Mouse (Mus musculus): Measurements from ENCODE around the gene Hspb9. TPM values are rescaled to one million over a fixed set of nuclear protein-coding genes. Genes with fewer than 3 reads are reported as not detected.

The Hspb9 gene
- total RNA-seq, 2 experiments from 2014 or later = not detected

DNA sequence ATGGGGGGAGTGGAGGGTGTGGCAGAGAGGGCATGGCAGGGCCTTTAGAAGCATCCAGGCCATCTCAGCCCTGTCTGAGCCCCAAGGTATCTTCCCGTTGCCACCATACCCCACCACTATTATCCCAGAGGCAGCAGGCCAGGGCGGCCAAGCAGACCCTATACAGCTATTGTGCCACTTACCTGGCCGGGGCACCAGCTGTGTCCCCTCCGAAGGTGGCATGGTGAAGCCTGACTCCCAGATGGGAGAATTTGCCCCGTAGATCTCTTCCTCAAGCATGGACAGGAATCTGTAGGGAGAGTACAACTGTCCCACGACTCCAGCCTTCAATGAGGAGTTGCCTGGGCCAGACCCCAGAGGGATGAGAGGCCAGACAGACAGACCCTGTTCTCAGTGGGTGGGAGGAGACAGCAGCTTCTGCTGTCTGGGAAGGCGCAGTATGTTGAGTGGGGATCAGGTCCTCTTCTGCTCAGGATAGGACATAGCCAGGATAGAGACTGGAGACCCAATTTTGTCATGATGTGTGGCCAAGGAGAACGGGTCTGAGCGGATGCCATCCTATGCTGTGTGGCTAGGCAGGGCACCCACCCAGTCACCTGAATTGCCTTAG, 4.3 kb upstream of the Hspb9 start:
- Histone ChIP-seq H3K4me3 (no peak overlapping the region), H3K27ac (no peak overlapping the region)
- intact Hi-C loops (cut with DNase I) = loop anchor here (10.0 kb wide), 1 partner anchor 345 kb away; no protein-coding TSS in a partner anchor
- no peak for DNase-seq (ENCODE audit: extremely low spot score in 1 of 2, low spot score in 2 of 2)
- TF ChIP-seq CTCF (IDR thresholded peaks at IDR 0.05) = no peak

DNA sequence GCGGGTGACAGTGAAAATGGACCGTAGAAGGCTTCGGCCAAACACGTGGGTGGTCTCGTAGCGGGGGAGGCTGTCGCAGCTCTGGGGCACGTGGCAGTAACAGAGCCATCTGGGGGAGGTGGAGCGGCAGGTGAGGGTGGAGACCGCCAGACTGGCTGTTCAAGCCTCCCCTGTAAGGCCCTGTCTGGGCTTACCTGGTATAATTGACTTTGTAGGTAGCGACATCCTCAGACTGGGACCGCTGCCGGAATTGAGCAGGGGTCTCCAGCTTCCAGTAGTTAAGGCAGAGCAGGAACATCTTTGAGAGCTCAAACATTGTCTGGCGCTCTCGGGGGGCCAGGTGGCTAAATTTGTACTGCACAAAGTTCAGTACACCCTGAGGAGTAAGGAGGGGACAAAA, 3.1 kb upstream of the Hspb9 start:
- no peak overlapping the region for H3K27ac ChIP-seq
- intact Hi-C loops (cut with DNase I) = no loop called here
- no peak for DNase-seq (ENCODE audit: extremely low spot score in 1 of 2, low spot score in 2 of 2)

GRCm38 (mm10) chr11:100710977-100711376, 2.7 kb upstream of the Hspb9 start:
- DNase-seq (ENCODE audit: extremely low spot score in 1 of 2, low spot score in 2 of 2) = no peak
- no peak for TF ChIP-seq CTCF (IDR thresholded peaks at IDR 0.05)
- intact Hi-C loops (cut with DNase I) = no loop called here
- Histone ChIP-seq H3K4me3 (peak overlapping the region; percentile 92), H3K27ac (no peak overlapping the region)

More for the DNA sequence above, 3.1 kb upstream of the Hspb9 start:
- no peak for TF ChIP-seq CTCF (IDR thresholded peaks at IDR 0.05)
- no peak overlapping the region for H3K4me3 ChIP-seq

- H3K4me3 ChIP-seq = peak within 1 kb of the TSS; percentile 92
- H3K27ac ChIP-seq = peak within 1 kb of the TSS; percentile 90
- no peak for TF ChIP-seq CTCF (IDR thresholded peaks at IDR 0.05)
- intact Hi-C loops (cut with DNase I) = no loop called here
- peak; percentile 86 to 88 for DNase-seq (ENCODE audit: extremely low spot score in 1 of 2, low spot score in 2 of 2)
Observed at GRCm38 (mm10) chr11:100711783-100712615, 1.7 kb upstream of the Hspb9 start, which contains the start of gene Kat2a. Kat2a (minus strand) TSS chr11:100712465.

DNA sequence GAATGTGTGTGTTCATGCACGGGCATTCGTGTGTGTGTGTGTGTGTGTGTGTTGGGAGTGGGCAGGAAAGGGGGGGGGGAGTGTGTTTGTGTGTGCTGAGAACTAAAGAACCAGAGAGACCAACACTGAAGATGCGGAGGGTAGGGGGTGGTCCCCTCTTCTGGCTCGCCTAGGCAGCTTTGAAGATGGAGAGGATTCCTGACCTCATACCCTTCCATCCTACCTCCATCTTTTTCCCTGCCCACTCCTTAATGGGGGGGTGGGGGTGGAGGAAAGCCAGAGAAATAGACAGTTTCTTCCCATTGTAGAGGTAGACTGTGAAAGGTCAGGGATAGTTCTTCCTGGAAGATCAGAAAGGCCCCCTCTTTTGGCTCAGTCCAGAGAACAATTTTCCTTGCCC, 476 bp upstream of the Hspb9 start:
- H3K27ac ChIP-seq = peak overlapping the region; percentile 45
- TF ChIP-seq CTCF (IDR thresholded peaks at IDR 0.05) = no peak
- intact Hi-C loops (cut with DNase I) = no loop called here

GRCm38 (mm10) chr11:100714534-100714915, 875 bp downstream of the Hspb9 start:
- intact Hi-C loops (cut with DNase I) = loop anchor here (1.0 kb wide), 2 partner anchors 47 to 245 kb away; no protein-coding TSS in a partner anchor
- DNase-seq (ENCODE audit: extremely low spot score in 1 of 2, low spot score in 2 of 2) = peak; percentile 72 to 80
- peak; percentile 87 for TF ChIP-seq CTCF (IDR thresholded peaks at IDR 0.05)
- H3K4me3 ChIP-seq = no peak overlapping the region
- peak overlapping the region; percentile 45 for H3K27ac ChIP-seq

More for the DNA sequence above, 476 bp upstream of the Hspb9 start:
- DNase-seq (ENCODE audit: extremely low spot score in 1 of 2, low spot score in 2 of 2) = no peak
- H3K4me3 ChIP-seq = no peak overlapping the region

DNA sequence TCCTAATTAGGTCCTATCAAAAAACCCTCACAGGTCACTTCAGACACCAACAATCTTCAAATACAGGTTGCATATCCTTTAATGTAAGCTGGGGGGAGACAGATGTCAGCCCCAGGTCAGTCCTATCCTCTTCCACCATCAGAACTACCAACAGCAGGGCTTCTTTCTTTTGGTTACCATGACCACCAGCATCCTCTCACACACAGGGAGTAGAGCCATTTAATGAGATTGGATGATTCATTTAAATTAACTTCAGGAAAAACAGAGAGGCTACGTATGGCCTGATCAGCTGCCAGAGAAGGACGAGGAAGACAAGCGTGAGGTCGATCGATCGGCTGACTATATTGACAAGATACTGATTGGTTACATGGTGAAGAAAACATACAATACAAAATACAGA, 1.3 kb downstream of the Hspb9 start:
- intact Hi-C loops (cut with DNase I) = loop anchor here (1.0 kb wide), 2 partner anchors 46 to 244 kb away; no protein-coding TSS in a partner anchor

GRCm38 (mm10) chr11:100716649-100717048, 3.0 kb downstream of the Hspb9 start:
- Histone ChIP-seq H3K27ac (peak overlapping the region; percentile 40), H3K4me3 (no peak overlapping the region)
- no peak for DNase-seq (ENCODE audit: extremely low spot score in 1 of 2, low spot score in 2 of 2)
- intact Hi-C loops (cut with DNase I) = no loop called here
- TF ChIP-seq CTCF (IDR thresholded peaks at IDR 0.05) = no peak

More for the DNA sequence above, 1.3 kb downstream of the Hspb9 start:
- H3K27ac ChIP-seq = peak overlapping the region; percentile 45
- no peak for TF ChIP-seq CTCF (IDR thresholded peaks at IDR 0.05)
- H3K4me3 ChIP-seq = no peak overlapping the region
- no peak for DNase-seq (ENCODE audit: extremely low spot score in 1 of 2, low spot score in 2 of 2)

DNA sequence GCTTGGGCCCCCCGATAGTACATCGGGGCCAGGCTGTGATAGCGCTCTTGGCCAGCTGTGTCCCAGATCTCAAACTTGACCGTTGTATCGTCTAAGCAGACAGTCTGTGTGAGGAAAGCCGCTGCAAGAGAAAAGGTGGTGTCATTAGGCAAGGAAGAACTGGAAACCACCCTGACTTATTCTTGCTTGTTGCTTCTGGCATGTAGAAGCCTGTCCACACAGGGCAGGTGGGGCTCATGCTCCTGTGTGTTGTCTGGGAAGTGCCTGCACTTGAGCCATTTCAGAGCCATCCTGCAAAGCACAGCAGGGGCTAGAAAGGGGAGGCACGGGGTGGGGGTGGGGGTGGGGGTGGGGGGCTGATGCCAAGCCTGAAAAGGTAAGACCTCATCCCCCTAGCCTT, 4.8 kb downstream of the Hspb9 start:
- peak overlapping the region; percentile 88 for H3K27ac ChIP-seq
- H3K4me3 ChIP-seq = no peak overlapping the region
- TF ChIP-seq CTCF (IDR thresholded peaks at IDR 0.05) = no peak
- intact Hi-C loops (cut with DNase I) = no loop called here
- no peak for DNase-seq (ENCODE audit: extremely low spot score in 1 of 2, low spot score in 2 of 2)

DNA sequence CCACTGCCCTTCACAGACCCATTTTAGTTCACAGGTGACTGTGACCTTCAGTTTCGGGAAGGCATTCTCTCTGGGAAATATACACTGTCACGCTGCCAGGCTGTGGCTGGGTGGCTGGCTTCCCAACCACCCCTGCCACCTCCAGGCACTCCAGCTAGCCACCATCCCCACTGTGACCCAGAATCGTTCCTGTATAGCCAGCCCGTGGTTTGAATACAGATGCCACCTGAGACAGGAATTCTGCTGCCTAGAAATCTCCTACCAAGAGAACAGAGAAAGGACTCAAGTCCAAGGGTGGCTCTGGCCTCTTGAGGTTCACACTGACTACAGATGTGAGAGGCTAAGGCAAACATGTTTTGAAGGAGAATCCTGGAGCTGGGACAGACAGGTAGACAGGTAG, 5.2 kb downstream of the Hspb9 start:
- peak overlapping the region; percentile 88 for H3K27ac ChIP-seq
- DNase-seq (ENCODE audit: extremely low spot score in 1 of 2, low spot score in 2 of 2) = no peak
- intact Hi-C loops (cut with DNase I) = no loop called here
- no peak overlapping the region for H3K4me3 ChIP-seq
- no peak for TF ChIP-seq CTCF (IDR thresholded peaks at IDR 0.05)

DNA sequence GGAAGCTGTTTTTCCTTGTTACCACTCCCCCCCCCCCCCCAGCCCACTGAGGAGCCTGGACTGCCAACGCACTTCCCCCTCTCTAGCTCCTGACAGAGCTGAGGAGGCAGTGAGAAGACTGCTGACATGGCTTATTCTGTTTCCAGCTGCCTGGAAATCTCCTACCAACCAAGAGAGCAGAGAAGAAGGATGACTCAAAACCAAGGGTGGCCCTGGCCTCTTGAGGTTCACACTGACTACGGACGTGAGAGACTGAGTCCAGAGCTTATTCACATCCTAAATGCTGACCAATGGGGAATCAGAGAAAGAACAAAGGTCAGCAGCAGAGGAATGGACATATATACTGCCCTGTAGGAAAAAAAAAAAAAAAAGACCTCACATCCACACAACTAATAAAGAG, 5.7 kb downstream of the Hspb9 start:
- no peak for TF ChIP-seq CTCF (IDR thresholded peaks at IDR 0.05)
- Histone ChIP-seq H3K27ac (peak overlapping the region; percentile 88), H3K4me3 (no peak overlapping the region)
- intact Hi-C loops (cut with DNase I) = no loop called here
- DNase-seq (ENCODE audit: extremely low spot score in 1 of 2, low spot score in 2 of 2) = no peak

DNA sequence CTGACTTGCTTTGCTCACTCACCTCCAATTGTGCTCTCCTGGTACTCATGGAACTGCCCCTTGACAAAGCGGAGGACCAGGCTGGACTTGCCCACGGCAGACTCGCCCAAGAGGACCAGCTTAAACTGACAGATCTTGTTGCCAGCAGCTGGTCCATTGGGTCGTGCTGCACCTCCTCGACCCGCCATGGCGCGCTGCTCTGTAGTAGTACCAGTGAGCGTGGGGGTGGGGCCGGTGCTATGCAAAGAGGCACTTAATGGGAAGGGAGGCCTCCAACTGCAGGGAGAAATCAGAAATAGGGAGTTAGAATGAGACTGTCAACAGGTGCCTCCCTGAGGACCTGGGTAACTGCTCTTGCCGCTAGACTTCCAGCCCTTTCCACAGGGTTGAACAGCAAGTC, 6.2 kb downstream of the Hspb9 start:
- no peak for DNase-seq (ENCODE audit: extremely low spot score in 1 of 2, low spot score in 2 of 2)
- Histone ChIP-seq H3K4me3 (no peak overlapping the region), H3K27ac (peak overlapping the region; percentile 88)
- intact Hi-C loops (cut with DNase I) = loop anchor here (2.0 kb wide), 1 partner anchor 17 kb away; no protein-coding TSS in a partner anchor
- TF ChIP-seq CTCF (IDR thresholded peaks at IDR 0.05) = no peak
